Mouse (Mus musculus) heart, adult 18-20 months (tissue): ENCODE results near the gene Fli1. TPM values are rescaled to one million over a fixed set of nuclear protein-coding genes. Genes with fewer than 3 reads are reported as not detected.
A peak's percentile ranks its signal among the peaks of the same experiment; 100 is the strongest.

ENCODE experiments used
- DNase-seq, 2 experiments: peaks; one replicate each; pipeline ENCODE4 v3.0.0; 2021 to 2022; ENCODE audit warnings: mixed read lengths in 1 of 2
- total RNA-seq, 2 experiments: library from RNA; stranded (reverse); gene quantifications; 2 replicates each; pipeline ENCODE4 v1.2.3; 2021

Fli1 gene
- total RNA-seq, 2 experiments from 2014 or later, result 17.1 to 19.3 TPM

DNA sequence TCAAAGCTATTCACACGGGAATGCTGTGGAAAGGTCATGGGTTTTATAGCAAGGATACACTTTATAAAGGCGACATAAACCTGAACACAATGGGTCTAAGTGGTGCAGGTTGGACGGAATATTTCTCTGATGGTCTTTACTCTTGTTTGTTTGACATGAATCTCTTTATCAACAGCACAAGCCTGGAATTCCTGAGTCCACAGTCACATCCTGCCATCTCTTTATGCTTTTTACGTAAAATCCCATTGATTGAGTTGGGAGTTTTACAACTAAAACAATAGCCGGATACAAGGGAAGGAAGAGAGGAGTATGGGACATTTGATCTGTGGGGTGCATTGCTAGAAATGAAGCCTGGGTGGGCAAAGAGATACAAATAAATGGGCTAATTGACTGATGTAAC lies 16.9 kb downstream of the Fli1 start:
- DNase-seq, result no peak

DNA sequence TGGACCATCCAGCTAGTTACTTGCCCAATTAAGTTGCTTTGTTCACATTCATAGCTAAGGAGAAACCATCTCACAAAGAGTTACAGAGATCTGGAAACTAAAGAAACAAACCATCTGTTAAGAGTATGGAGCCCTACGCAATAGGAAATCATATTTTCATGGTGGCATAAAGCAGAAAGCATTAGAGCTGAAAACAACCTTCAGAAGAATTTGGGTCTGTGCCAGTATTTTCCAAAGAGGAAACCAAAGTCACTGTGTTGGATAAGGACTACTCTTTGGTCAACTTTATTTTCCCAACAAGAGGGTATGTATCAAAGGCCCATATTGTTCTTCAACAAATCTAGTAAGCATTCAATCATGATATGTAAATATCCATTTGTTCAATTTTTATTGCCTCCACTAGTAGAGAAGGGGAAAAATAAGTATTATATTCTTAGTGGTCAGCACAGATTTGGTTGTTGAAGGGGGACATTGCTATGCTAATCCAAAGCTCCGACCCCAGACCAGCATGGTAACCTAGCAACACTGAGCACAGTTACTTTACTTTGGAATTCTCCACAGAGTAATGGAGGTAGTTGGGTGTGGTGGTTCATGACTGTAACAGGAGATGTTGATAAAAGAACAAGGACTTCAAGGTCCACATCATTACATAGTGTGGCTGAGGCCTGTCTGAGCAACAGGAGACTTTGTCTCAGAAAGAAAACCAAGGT lies 20.0 kb downstream of the Fli1 start:
- DNase-seq, result no peak

DNA sequence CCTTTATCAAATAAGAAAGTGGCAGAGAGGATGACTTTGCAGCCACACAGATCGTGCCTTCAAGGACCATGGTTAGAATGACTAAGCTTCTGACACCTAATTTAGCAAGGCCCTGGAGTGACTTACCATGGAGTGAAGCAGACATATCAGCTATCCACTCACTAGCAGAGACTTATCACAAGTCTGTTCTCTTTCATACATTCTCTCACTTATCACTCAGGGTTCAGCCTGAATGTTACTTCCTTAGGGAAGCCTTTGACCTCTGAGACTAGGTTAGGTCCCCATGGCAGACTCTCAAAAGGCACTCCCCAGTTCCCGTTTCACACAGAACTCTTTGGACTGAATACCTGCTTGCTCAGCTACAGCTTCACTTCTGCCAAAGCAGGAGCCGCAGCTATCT lies 21.3 kb downstream of the Fli1 start:
- no peak for DNase-seq

DNA sequence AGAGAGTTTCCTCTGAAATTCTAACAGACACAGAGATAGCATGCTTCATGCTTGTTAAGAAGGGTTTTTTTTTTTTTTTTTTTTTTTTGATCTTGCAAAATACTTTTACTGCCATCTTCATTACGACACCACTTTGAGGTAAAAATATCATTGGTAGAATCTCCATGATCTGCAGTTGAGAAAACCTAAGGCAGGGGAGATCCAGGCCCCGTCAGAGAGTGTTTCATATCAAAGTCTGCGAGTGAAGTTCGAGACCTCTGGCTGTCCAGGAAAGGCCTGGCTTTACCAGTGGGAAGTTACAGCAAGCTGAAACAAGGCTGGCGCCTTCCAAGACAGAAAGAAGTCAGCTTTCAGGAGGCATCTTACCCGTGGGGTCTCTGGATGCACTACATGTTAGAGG lies 21.8 kb downstream of the Fli1 start:
- no peak for DNase-seq

DNA sequence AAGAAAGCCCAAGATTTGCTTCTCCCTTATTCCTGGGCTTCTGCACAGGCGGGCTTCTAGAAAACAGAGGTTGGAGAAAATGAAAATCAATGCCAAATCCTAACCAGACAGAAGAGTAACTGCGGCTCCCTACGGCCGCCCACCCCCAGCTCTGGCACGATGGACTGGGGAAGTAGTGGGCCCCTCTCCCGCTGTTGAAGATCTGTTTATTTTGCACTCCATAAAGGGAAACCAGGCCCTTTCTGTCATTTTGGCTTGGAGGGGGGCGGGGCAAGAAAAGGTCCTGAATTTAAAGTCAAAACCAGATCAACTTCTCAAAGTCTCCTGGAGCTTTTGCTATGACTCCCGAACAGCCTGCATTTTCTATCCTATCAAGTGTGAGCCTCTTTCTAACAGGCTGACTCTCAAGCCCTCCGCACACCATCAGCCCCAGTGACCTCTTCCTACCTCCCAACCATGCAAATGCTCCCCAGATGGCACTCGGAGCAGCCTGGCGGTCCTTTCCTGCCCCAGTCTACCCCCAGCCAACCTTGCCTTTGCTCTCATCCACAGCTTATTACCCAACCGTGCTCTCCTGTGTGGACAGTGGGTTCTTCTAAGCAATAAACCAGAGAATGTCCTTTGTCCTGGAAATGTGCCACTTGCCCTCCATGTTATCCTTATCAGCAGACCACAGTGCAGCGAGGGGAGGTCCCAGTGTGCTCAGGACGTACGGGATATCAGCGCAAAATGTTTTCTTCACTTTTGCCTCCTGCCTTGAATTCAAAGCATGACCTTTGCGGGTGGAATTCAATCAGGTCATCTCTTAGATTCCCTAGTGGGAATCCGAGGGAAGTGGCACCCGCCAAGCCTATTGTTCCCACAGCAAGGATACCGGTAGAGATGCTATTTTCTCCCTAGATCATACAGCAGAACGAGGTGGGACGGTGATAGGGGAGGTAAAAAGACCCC lies 23.3 kb downstream of the Fli1 start:
- peak; percentile 57 to 78 for DNase-seq

DNA sequence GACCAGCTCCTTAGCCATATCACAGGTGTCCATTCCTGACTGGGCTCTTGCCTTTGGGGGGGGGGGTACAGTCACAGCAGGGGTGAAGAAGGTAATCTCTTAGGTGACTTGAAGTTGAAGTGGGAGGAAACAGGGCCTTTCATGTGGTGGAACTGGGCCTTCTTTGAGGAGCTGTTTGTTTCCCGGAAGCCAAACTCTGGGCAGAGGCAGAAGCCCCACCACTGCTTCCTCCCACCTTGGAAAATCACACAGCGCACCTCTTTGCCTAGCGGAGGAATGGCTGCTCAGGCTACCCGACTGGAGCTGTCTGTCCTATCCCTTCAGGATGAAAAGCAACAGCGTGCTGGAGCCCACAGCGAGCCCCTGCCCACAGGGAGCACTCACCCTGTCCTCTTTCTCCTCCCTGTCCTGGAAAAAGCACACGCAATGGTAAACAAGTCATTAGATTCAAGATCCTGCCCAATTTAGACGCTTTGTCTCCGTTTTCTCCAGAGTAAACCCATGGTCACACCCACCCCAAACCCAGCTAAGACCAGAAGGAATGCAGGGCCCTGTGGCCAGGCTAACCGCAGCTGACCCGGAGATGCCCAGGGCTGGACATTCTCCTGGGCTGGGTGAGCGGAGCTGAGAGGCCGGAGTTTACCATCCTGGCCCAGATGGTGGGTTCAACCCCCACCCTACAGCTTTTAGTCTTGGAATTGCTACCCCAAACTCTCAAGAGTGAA lies 24.1 kb downstream of the Fli1 start:
- no peak for DNase-seq

DNA sequence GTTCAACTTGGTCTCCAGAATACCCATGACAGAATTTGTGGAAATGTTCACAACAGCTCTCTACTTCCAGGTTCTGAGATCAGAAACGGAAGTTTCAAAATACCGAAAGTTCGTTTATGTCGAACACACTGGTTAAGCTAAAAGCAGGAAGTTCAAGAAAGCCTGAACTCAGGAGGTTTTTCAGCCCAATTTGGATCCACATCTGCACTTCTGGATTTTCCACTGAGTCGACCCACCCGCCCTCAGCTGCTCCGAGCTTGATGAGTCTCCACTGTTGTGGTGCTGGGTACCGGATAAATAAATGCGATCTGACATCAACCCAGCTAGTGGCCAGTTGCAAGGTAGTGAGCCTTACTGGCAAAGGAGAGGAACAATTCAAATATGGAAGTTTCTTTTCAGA lies 26.0 kb downstream of the Fli1 start:
- peak; percentile 60 to 79 for DNase-seq

DNA sequence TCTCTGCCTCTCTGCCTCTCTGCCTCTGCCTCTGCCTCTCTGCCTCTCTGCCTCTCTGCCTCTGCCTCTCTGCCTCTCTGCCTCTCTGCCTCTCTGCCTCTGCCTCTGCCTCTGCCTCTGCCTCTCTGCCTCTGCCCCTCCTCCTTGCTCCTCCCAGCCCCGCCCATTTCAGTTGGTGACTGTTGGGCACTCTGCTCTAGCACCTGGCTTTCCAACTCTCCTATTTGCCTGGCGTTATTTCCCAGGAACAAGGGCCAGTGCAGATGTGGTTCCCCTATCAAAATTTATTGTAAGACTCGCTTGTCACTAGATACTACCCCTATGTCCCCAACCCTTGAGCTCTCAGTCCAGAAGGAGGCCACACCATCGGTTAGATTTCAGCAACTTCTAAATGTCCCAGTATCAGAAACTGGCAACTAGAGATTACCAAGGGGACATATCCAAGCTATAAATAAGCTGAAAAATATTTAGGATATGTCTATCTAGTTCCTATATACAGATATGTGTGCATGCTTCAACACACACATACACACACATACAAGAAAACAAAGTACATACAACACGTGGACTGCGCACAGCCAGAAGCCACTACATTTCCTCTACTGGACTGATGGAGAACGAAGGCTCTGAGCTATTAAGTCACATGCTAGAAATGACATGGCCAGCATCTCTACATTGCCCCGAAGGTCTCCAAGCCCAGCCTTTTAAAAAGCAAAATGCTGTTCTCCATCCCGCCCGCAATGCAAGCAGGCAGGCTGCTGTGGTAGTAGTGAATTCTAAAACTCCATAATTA lies 26.6 kb downstream of the Fli1 start:
- peak in 1 of 2 experiments; percentile 78 for DNase-seq

DNA sequence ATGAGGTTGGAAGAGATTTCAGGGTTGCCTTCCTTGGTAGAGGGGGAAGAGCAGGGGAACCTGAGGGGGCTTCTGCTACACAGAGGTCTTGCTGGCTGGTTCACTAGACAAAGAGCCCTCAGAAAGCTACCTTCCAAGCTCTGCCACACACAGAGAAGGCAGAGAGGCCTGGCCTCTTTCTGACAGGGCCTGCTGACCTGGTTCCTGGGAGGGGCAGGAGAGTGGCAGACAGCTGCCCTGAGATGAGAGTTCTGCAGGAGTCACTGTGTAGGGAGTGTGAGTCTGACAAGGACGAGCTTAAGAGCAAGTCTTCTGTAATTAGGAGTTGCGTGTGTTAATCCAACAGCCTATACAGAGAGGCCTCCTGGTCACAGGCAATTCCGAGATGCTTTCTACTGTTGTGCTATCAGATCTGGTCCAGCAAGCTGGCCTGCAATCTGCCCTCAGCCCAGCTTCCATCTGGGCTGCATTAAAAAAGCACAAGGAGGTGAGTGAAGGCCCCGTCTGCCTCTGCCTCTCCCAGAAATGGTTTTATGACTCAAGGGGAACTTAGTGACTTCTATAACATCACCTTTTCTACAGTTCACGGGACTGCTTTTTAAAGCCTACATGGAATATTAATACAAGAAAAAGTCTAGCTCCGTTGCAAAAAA lies 28.1 kb downstream of the Fli1 start:
- DNase-seq, result no peak

DNA sequence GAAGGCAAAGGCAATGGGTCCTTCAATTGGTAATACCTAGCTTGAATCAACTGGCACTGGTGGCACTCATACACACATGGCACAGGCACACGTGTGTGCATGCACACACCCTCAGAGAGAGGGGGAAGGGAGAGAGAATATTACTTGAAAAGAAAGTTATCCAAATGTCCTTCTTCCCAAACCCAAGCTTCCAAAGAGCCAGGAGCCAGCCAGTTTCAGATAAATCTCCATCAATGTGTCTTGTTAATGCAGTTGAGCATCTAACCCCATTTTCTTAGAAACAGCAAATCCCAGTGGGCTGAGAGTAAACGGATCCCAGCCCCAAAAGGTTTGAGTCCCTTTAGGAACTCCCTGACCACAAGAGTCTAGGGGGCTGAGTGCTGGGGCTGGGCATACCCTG lies 29.2 kb downstream of the Fli1 start:
- DNase-seq, result no peak

DNA sequence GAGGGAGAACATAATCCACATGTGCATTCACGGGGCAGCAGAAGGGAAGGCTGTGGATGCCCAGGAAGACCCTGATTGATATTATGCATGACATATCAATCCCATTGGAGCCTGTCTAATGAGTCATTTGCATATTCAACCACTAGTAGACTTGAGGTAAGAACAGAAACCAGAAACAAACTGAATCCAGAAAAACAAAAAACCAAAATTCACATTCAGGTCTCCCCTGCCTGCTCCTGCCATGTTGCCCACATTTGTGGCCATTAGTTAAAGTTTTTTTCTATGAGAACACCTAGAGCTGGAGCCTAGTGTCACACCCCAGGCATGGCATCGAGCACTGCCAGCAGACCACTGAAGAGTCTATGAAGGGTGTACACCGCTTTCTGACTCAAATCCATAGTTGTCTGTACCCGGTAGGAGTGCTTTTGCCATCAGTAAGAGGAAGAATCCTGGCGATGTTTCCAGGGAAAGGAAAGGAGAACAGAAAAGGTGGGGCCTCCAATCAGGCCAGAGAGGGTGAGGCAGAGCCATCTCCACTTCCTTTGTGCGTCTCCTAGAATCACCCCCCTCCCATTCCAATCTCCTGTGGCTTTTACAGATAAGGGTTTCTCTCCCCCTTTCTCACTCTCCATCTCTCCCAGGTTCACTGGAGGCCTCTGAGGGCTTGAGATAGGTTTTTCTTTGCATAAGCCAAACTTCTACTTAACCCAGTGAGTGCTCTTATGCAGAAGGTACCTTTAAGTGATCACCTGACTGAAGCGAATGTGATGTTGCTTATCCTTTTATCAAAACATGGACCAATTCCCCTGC lies 32.0 kb downstream of the Fli1 start:
- DNase-seq, result no peak

DNA sequence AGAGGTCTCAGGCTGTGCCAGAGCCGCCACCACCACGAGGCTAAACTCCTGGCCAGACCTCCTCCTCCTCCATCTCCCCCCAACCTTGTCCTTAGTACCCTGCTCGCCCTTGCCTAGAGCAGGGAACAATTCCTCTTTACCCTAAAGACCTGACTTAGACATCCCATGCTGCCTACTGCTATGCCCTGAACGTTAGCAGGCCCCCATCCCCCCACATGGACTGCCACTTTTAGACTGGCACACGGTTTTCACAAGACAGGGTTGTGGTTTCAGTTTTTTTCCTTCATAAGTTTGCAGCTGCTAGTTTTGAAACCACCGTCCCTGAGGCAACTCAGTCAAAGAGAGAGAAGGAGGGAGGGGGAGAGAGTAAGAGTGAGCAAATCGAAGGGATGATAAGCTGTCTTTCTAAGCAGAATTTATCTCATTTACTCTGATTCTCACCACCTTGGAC lies 32.9 kb downstream of the Fli1 start:
- peak in 1 of 2 experiments; percentile 63 for DNase-seq

DNA sequence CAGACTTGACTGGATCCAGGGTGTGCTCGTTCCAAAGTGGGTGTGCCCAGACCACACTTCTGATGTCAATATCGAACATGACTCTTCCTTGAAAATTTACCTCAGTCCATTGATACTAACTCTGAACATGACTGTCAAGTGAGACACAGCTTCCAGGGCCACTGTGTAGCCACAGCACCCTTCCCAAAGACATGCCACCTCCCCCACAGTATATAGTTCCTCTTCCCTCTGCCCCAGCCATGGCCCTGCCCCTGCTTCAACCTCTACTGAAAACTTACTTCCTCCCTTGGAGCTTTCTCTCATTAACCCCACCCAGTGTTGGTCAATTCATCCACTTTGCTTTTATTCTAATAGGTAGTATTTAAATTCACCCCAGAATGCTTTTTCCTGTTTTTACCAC lies 34.0 kb downstream of the Fli1 start:
- DNase-seq, result peak in 1 of 2 experiments; percentile 81

DNA sequence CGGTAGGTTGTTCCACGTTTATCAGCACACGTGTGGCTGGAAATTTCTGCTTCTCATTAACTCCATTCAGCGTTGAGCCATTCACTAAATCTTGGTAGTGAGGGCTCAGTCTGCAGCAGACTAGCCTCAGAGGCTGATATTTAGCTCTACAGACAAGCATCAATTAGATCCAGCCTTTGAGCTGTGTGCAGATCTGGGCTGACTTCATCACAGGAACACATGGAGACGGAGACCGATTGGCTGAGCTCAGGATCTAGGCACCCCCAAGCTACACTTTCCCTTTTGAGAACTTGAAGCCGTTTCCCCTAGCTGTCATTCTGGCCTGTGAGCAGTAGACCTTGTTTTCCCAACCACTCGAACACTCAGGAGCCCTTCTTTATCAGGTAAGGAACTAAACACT lies 34.5 kb downstream of the Fli1 start:
- DNase-seq, result no peak

DNA sequence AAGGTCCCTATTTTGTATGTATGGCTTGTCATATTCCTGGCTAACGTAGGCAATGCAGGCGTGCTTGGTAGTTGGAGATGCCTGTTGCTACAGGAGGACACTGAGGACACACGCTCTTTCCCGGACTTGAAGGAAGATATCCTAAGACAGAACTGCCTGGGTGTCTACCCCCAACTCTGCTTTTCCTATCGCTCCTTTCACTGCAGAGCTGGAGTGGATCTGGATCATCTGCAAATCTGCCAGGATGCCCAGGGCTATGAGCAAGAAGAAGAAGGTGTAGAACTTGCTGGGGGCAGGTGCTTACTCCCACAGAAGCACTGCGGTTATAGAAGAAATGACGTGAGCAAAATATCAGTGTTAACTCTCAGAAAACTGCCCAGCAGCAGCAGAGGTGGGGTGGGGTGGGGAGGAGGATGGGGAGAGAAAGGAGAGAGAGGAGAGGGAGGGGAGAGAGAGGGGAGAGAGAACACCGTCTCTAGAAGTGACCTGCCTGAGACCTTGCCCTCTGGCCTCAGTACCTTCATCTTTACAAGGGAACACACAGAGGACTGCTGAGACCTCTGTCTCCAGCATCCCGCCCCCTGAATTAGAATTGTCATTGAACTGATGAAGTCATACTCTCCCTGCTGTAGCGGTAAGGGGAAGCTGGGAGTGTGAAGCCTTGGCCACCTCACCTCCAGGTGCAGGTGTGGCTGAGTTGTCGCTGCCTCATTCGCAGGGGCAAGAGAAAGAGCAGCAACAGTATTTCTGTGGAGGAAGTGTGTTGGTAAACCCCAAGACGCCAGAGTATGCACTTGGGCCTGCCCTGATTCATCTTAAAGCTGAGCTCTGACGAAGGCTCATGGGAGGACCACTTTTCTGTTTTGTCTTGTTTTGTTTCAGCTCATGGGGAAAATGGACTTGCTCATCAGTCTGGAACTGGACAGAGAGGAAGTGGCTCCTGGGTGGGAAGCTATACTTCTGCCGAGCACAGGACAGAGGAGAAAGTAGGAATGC lies 35.5 kb downstream of the Fli1 start:
- DNase-seq, result peak in 1 of 2 experiments; percentile 62

DNA sequence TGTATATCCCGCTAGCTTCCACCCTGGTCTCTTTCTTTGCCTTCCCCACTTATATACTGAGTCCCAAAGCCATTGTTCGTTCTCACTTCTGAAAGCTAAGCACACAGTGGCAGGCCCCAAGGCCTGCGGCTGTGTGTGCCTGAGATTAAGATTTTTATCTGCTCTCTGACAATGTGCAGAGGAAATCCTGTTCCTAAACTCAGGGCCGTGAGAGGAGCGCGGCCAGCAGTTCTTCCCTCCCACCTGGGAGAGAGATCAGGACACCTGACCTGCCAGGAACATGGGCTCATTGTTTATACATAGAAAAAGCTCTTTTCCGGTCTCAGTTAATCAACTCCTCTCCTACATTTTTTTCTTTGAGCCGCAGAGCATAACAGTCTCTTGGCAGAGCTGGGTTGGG lies 36.5 kb downstream of the Fli1 start:
- DNase-seq, result peak; percentile 56 to 85

DNA sequence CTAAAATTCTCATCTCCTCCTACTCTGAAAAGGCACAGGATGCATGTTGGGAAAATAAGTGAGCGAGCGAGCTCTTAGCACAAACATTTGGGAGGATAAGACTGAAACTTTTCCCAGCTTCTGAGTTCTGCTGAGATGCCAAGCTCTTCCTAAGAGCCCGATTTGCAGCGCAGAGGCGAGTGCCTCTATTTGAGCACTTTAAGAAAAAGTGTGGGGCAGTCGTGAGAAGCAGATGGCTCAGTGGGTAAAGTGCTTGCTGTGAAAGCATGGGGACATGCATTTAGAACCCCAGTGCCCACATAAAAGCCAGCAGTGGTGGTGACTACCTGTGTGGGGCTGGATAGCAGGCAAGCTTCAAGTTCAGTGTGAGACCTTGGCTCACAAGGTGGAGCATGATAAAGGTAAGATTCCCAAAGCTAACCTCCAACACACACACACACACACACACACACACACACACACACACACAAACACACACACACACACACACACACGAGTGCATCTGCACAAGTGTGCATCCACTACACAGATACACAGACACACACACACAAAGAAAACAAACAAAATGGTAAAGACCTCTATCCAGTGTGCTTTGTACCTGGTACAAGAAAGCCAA lies 37.1 kb downstream of the Fli1 start:
- no peak for DNase-seq

DNA sequence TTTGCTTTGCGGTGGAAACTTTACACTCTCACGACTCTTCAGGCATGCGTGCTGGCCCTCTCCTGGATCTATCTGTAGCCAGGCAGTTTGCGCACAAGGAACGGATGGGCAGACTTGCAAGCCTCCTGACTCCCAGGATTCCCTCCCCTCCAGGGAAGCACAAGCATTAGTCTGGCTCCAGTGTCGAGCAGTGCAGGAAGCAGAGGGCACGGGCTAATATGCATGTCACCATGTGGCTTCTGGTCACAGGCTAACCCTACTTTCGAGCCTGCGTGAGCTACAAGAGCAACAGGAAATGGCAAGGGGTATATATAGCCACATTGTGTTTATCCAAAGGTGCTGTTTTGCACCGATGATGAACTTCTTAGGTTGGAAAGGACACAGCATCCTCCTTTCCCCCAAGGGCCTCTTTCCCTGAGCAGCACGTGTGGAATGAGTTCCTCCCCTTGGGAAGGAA lies 38.6 kb downstream of the Fli1 start:
- DNase-seq, result peak in 1 of 2 experiments; percentile 77
